Mouse (Mus musculus) layer of hippocampus, adult 8-10 months (tissue): ENCODE data around the gene Zbtb1. TPM values are rescaled to one million over a fixed set of nuclear protein-coding genes. Genes with fewer than 3 reads are reported as not detected.

Experiments used
- DNase-seq, 2 experiments: peaks; one replicate each; pipeline ENCODE4 v3.0.0; 2022; ENCODE audit warnings: low spot score in 2 of 2
- total RNA-seq, 4 experiments: library from RNA; stranded (reverse); gene quantifications; 2 replicates each; pipeline ENCODE4 v1.2.4; 2022

Zbtb1 gene
- total RNA-seq, result 1 to 10 TPM; 7.2 to 8.1 (median 7.5) TPM

- DNase-seq, result peak; percentile 73 to 83
Measured at GRCm38 (mm10) chr12:76369978-76370830, at the start of gene Zbtb1. Gene Zbtb1 (plus strand): TSS chr12:76370266.

GRCm38 (mm10) chr12:76324679-76325431, 45.2 kb upstream of the Zbtb1 start, which contains the start of gene Akap5:
Gene Akap5 (plus strand): TSS chr12:76324891.
- peak in 1 of 2 experiments; percentile 50 for DNase-seq

- DNase-seq, result peak; percentile 37 to 40
Measured at GRCm38 (mm10) chr12:76326437-76327220, 43.4 kb upstream of the Zbtb1 start.

- DNase-seq, result no peak
Measured at GRCm38 (mm10) chr12:76328567-76329354, 41.3 kb upstream of the Zbtb1 start.

- no peak for DNase-seq
Measured at GRCm38 (mm10) chr12:76333688-76334087, 36.4 kb upstream of the Zbtb1 start.

- DNase-seq, result no peak
Measured at GRCm38 (mm10) chr12:76335641-76336040, 34.4 kb upstream of the Zbtb1 start.

- DNase-seq, result no peak
Measured at GRCm38 (mm10) chr12:76336111-76336965, 33.7 kb upstream of the Zbtb1 start.

- DNase-seq, result peak in 1 of 2 experiments; percentile 67
Measured at GRCm38 (mm10) chr12:76341080-76341479, 29.0 kb upstream of the Zbtb1 start.

- no peak for DNase-seq
Measured at GRCm38 (mm10) chr12:76345759-76346455, 24.2 kb upstream of the Zbtb1 start.

- no peak for DNase-seq
Measured at GRCm38 (mm10) chr12:76349680-76350220, 20.3 kb upstream of the Zbtb1 start.

GRCm38 (mm10) chr12:76360868-76361267, 9.2 kb upstream of the Zbtb1 start:
- no peak for DNase-seq

- no peak for DNase-seq
Measured at GRCm38 (mm10) chr12:76361405-76362302, 8.4 kb upstream of the Zbtb1 start.

- DNase-seq, result no peak
Measured at GRCm38 (mm10) chr12:76362303-76362676, 7.8 kb upstream of the Zbtb1 start.

GRCm38 (mm10) chr12:76366276-76366675, 3.8 kb upstream of the Zbtb1 start:
- DNase-seq, result no peak

GRCm38 (mm10) chr12:76367096-76367995, 2.7 kb upstream of the Zbtb1 start:
- no peak for DNase-seq

- DNase-seq, result no peak
Measured at GRCm38 (mm10) chr12:76368201-76368789, 1.8 kb upstream of the Zbtb1 start.
